Mouse (Mus musculus) hindbrain, embryonic 12.5 days (tissue): ENCODE measurements at regions not wholly inside any gene's neighbourhood (a gene's known extent, or its start where the extent isn't known, plus 50 kb on each side); places are given as distances from the start of the nearest gene placed in this dataset.
"Not testable (repeated sequence)": the region's sequence is repeated elsewhere in the genome, so short reads cannot be mapped to it uniquely, and the experiment has no call there.

Experiments
- ATAC-seq: fragments of 200-750 bp; cut with Nextera tagmentation; 2 replicates; pipeline ENCODE4 v1.8.0; 2017; ENCODE audit warnings: moderate TSS enrichment; ENCODE audit not compliant: low FRiP score
- H3K27ac ChIP-seq: fragments of 300-500 bp; sonication (generic); 2 replicates; pipeline ENCODE4 v1.5.1; 2016; ENCODE audit warnings: mild to moderate bottlenecking
- H3K27me3 ChIP-seq: fragments of 300-500 bp; sonication (generic); 2 replicates; pipeline ENCODE4 v1.6.1; 2016; ENCODE audit warnings: mild to moderate bottlenecking
- H3K36me3 ChIP-seq: fragments of 300-500 bp; sonication (generic); 2 replicates; pipeline ENCODE4 v1.6.1; 2016; ENCODE audit warnings: mild to moderate bottlenecking
- H3K4me1 ChIP-seq: fragments of 300-500 bp; sonication (generic); 2 replicates; pipeline ENCODE4 v1.6.1; 2016
- H3K4me2 ChIP-seq: fragments of 300-500 bp; sonication (generic); replicated peaks from 2 replicates; pipeline ENCODE4 v1.6.1; 2016; ENCODE audit warnings: mild to moderate bottlenecking
- H3K4me3 ChIP-seq: fragments of 300-500 bp; sonication (generic); 2 replicates; pipeline ENCODE4 v1.5.1; 2016; ENCODE audit warnings: mild to moderate bottlenecking
- H3K9ac ChIP-seq: fragments of 300-500 bp; sonication (generic); 2 replicates; pipeline ENCODE4 v1.6.1; 2016; ENCODE audit warnings: mild to moderate bottlenecking, moderate library complexity
- H3K9me3 ChIP-seq: fragments of 300-500 bp; sonication (generic); replicated peaks from 2 replicates; pipeline ENCODE4 v1.6.1; 2016; ENCODE audit warnings: mild to moderate bottlenecking
- WGBS: fragments of 180-500 bp; shearing (Covaris S2); methylation state at CpG from one replicate; pipeline ENCODE4 v1.1.7; 2016; 5-methylcytosine and 5-hydroxymethylcytosine counted together

GRCm38 (mm10) chr12:71524156-71524555 lies 214.5 kb downstream of the Dact1 start:
- no peak overlapping the region for H3K4me2 ChIP-seq
- no peak overlapping the region for H3K9ac ChIP-seq
- H3K36me3 ChIP-seq, result no peaks in the 10 kb centered on the region
- H3K4me3 ChIP-seq, result no peak overlapping the region
- no peaks in the 10 kb centered on the region for H3K9me3 ChIP-seq
- no peak overlapping the region for H3K27ac ChIP-seq
- H3K4me1 ChIP-seq, result peaks cover 10% of the 10 kb centered on the region
- ATAC-seq, result no peak
- no peaks in the 10 kb centered on the region for H3K27me3 ChIP-seq
- WGBS, result 42% methylated on average over 6 of the region's 6 CpGs

GRCm38 (mm10) chr12:71525255-71525927 lies 215.7 kb downstream of the Dact1 start:
- 0 out of 2 replicates have a peak, but pooled peaks have one; percentile 66 for ATAC-seq
- Histone ChIP-seq H3K27me3 (no peaks in the 10 kb centered on the region), H3K27ac (no peak overlapping the region), H3K4me2 (no peak overlapping the region), H3K9me3 (no peaks in the 10 kb centered on the region), H3K4me3 (no peak overlapping the region), H3K9ac (no peak overlapping the region), H3K4me1 (peaks cover 10% of the 10 kb centered on the region), H3K36me3 (no peaks in the 10 kb centered on the region)
- WGBS, result 27% methylated on average over 10 of the region's 10 CpGs

- 82% methylated on average over 7 of the region's 7 CpGs for WGBS
- Histone ChIP-seq H3K27ac (no peak overlapping the region), H3K27me3 (no peaks in the 10 kb centered on the region; the same call in 1 of the 2 replicates), H3K4me3 (no peak overlapping the region), H3K4me1 (peaks cover 10% of the 10 kb centered on the region), H3K36me3 (no peaks in the 10 kb centered on the region), H3K4me2 (no peak overlapping the region), H3K9me3 (no peaks in the 10 kb centered on the region), H3K9ac (no peak overlapping the region)
- no peak for ATAC-seq
Observed at GRCm38 (mm10) chr12:71526623-71527022, 216.9 kb downstream of the Dact1 start.

- H3K4me2 ChIP-seq, result no peak overlapping the region
- H3K4me1 ChIP-seq, result peaks cover 25% of the 10 kb centered on the region
- H3K4me3 ChIP-seq, result no peak overlapping the region
- no peaks in the 10 kb centered on the region for H3K9me3 ChIP-seq
- H3K27ac ChIP-seq, result peak overlapping the region; percentile 88
- H3K36me3 ChIP-seq, result no peaks in the 10 kb centered on the region
- ATAC-seq, result no peak
- H3K27me3 ChIP-seq, result no peaks in the 10 kb centered on the region; the same call in 1 of the 2 replicates
- no peak overlapping the region; the same call in 1 of the 2 replicates for H3K9ac ChIP-seq
- WGBS, result 77% methylated on average over 3 of the region's 3 CpGs
Observed at GRCm38 (mm10) chr12:71532161-71532560, 222.5 kb downstream of the Dact1 start.

- H3K4me2 ChIP-seq, result no peak overlapping the region
Observed at GRCm38 (mm10) chr12:71532708-71533450, 223.2 kb downstream of the Dact1 start.

GRCm38 (mm10) chr12:71533701-71534100 lies 224.0 kb downstream of the Dact1 start:
- H3K4me2 ChIP-seq, result no peak overlapping the region
- no peak overlapping the region for H3K9ac ChIP-seq
- WGBS, result 88% methylated on average over 9 of the region's 9 CpGs
- peaks cover 25% of the 10 kb centered on the region for H3K4me1 ChIP-seq
- H3K27ac ChIP-seq, result peak overlapping the region; percentile 88
- H3K36me3 ChIP-seq, result no peaks in the 10 kb centered on the region
- H3K9me3 ChIP-seq, result no peaks in the 10 kb centered on the region
- no peaks in the 10 kb centered on the region; the same call in 1 of the 2 replicates for H3K27me3 ChIP-seq
- no peak overlapping the region for H3K4me3 ChIP-seq
- no peak for ATAC-seq

More at GRCm38 (mm10) chr12:71532708-71533450, 223.2 kb downstream of the Dact1 start:
- no peaks in the 10 kb centered on the region for H3K36me3 ChIP-seq
- ATAC-seq, result peak; percentile 92
- H3K9ac ChIP-seq, result no peak overlapping the region
- WGBS, result 47% methylated on average over 22 of the region's 22 CpGs
- H3K4me3 ChIP-seq, result no peak overlapping the region
- H3K4me1 ChIP-seq, result peaks cover 25% of the 10 kb centered on the region
- no peaks in the 10 kb centered on the region for H3K9me3 ChIP-seq
- peak overlapping the region; percentile 88 for H3K27ac ChIP-seq
- H3K27me3 ChIP-seq, result no peaks in the 10 kb centered on the region; the same call in 1 of the 2 replicates

GRCm38 (mm10) chr12:71534199-71534598 lies 224.5 kb downstream of the Dact1 start:
- H3K27ac ChIP-seq, result peak overlapping the region; percentile 88
- H3K27me3 ChIP-seq, result no peaks in the 10 kb centered on the region; the same call in 1 of the 2 replicates
- no peak overlapping the region for H3K9ac ChIP-seq
- H3K4me2 ChIP-seq, result no peak overlapping the region
- no peaks in the 10 kb centered on the region for H3K36me3 ChIP-seq
- no peak overlapping the region for H3K4me3 ChIP-seq
- WGBS, result 62% methylated on average over 4 of the region's 4 CpGs
- no peaks in the 10 kb centered on the region for H3K9me3 ChIP-seq
- H3K4me1 ChIP-seq, result peaks cover 25% of the 10 kb centered on the region
- ATAC-seq, result peak; percentile 65

GRCm38 (mm10) chr12:71535251-71535650 lies 225.6 kb downstream of the Dact1 start:
- Histone ChIP-seq H3K4me2 (no peak overlapping the region), H3K4me3 (no peak overlapping the region), H3K4me1 (peaks cover 25% of the 10 kb centered on the region), H3K36me3 (no peaks in the 10 kb centered on the region), H3K27me3 (no peaks in the 10 kb centered on the region; the same call in 1 of the 2 replicates), H3K27ac (peak overlapping the region; percentile 88), H3K9ac (no peak overlapping the region), H3K9me3 (no peaks in the 10 kb centered on the region)
- whole genome bisulfite sequencing, result 93% methylated on average over 6 of the region's 6 CpGs
- ATAC-seq, result no peak

GRCm38 (mm10) chr12:71535831-71536230 lies 226.1 kb downstream of the Dact1 start:
- not testable (repeated sequence) for H3K36me3 ChIP-seq, H3K9ac ChIP-seq, H3K9me3 ChIP-seq, H3K27ac ChIP-seq, H3K27me3 ChIP-seq, ATAC-seq, H3K4me2 ChIP-seq, H3K4me3 ChIP-seq
- H3K4me1 ChIP-seq, result peaks cover 25% of the 10 kb centered on the region
- WGBS, result 76% methylated on average over 3 of the region's 3 CpGs

- Histone ChIP-seq H3K4me2 (no peak overlapping the region), H3K9me3 (no peaks in the 10 kb centered on the region), H3K4me3 (no peak overlapping the region), H3K36me3 (no peaks in the 10 kb centered on the region), H3K27ac (no peak overlapping the region), H3K27me3 (no peaks in the 10 kb centered on the region), H3K4me1 (peaks cover 16% of the 10 kb centered on the region), H3K9ac (no peak overlapping the region)
- ATAC-seq, result no peak
- WGBS, result 74% methylated on average over 7 of the region's 7 CpGs
Observed at GRCm38 (mm10) chr12:71538691-71539090, 229.0 kb downstream of the Dact1 start.

- H3K4me2 ChIP-seq, result no peak overlapping the region
- peaks cover 16% of the 10 kb centered on the region; the same call in 1 of the 2 replicates for H3K4me1 ChIP-seq
- H3K4me3 ChIP-seq, result no peak overlapping the region
- no peaks in the 10 kb centered on the region for H3K27me3 ChIP-seq
- no peak for ATAC-seq
- H3K9ac ChIP-seq, result no peak overlapping the region
- H3K9me3 ChIP-seq, result no peaks in the 10 kb centered on the region
- 77% methylated on average over 11 of the region's 11 CpGs for WGBS
- no peaks in the 10 kb centered on the region for H3K36me3 ChIP-seq
- H3K27ac ChIP-seq, result no peak overlapping the region
Observed at GRCm38 (mm10) chr12:71540279-71540678, 230.6 kb downstream of the Dact1 start.

- no peak overlapping the region for H3K4me2 ChIP-seq
- peaks cover 16% of the 10 kb centered on the region; the same call in 1 of the 2 replicates for H3K4me1 ChIP-seq
- 82% methylated on average over 2 of the region's 2 CpGs for WGBS
- H3K27me3 ChIP-seq, result no peaks in the 10 kb centered on the region
- ATAC-seq, result no peak
- no peak overlapping the region for H3K4me3 ChIP-seq
- no peaks in the 10 kb centered on the region for H3K9me3 ChIP-seq
- H3K9ac ChIP-seq, result no peak overlapping the region
- H3K36me3 ChIP-seq, result no peaks in the 10 kb centered on the region
- no peak overlapping the region for H3K27ac ChIP-seq
Observed at GRCm38 (mm10) chr12:71541961-71542360, 232.3 kb downstream of the Dact1 start.
